Mouse (Mus musculus) lung, adult 2 months (tissue): ENCODE measurements at regions not wholly inside any gene's neighbourhood (a gene's known extent, or its start where the extent isn't known, plus 50 kb on each side); places are given as distances from the start of the nearest gene placed in this dataset.

Experiments used
- CTCF ChIP-seq: fragments of 200-500 bp; IDR thresholded peaks from 2 replicates; pipeline ENCODE4 v1.5.1; 2011; ENCODE audit warnings: mild to moderate bottlenecking, low read length, control low read depth; ENCODE audit not compliant: insufficient read depth
- POLR2A ChIP-seq: fragments of 200-500 bp; IDR thresholded peaks from 2 replicates; pipeline ENCODE4 v1.6.1; 2011; ENCODE audit warnings: low read depth, mild to moderate bottlenecking, control low read depth, low read length, borderline replicate concordance; ENCODE audit errors: extremely low read depth

- TF ChIP-seq POLR2A (no peak), CTCF (no peak)
Measured at GRCm38 (mm10) chr8:44529696-44530095, 405.6 kb upstream of the Fat1 start.
